ENCODE assay signal across 10 mouse cellular contexts in the genomic region with DNA sequence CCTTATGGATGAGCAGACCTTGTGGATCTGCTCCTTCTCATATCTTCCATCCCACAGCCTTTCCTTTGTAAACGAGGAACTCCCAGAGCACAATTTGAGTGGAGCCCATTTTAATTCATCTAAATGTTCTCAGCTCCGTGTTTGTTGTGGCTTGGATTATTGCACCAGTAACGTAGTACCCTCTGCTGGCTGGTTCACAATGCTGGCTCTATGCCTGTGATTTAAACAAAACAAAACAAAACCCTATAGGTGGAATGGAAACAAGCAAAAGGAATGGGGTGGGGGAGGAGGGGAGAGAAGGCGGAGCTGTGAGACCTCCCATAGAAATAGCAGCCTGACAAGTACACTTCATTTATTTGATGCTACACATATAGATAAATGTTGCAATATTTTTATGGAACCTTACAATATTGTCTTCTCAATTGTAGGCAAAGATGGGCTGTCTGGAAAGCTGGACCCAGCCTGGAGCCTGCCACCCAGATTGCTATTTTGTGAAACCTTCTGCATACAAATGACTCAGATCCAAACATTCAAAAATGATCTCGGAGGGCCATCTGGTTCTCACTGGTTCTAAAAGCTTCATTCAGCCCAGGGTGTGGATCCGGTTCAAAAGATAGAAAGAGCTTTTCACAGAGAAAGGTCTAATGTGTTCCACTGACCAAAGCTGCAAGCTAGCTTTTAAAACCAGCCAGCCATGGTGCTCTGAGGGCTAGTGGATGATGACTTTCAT.
A peak's percentile ranks its signal among the peaks of the same experiment; 100 is the strongest.
DNase-seq lines count a peak whose midpoint lies in the region; ATAC-seq and TF ChIP-seq lines count a peak whose summit lies in the region.
"Had no signal": no experiment of that assay in that cellular context is flagged by ENCODE, and none has a peak within 500 bp of the region (broad histone marks: within the 10 kb centered on the region; RNA-seq: fewer than 3 reads in every experiment).

No protein-coding gene starts in this region.

- DNase-seq in MN1 (ENCODE audit: low spot score) = peak; percentile 63
- peak; percentile 55 to 76 for DNase-seq in frontal cortex, adult 2 months (ENCODE audit: extremely low spot score in 1 of 2, low spot score in 1 of 2)
- DNase-seq in left cerebral cortex, postnatal 14 days (ENCODE audit: low spot score in 2 of 2) = peak; percentile 49 to 64
- no peak for DNase-seq in liver, postnatal 0 days
- DNase-seq in urinary bladder, postnatal 4 days (ENCODE audit: low spot score in 2 of 2) = no peak
- DNase-seq in heart, postnatal 14 days = no peak

- H3K4me3 ChIP-seq in forebrain, embryonic 12.5 days (replicated peaks) = no peak overlapping the region
- no peak overlapping the region for H3K4me3 ChIP-seq in forebrain, embryonic 13.5 days
- H3K4me3 ChIP-seq in liver, postnatal 0 days (ENCODE audit: low read depth, low read length) = no peak overlapping the region

- 0 out of 2 replicates have a peak overlapping the region, but pooled peaks have one; percentile 1 for H3K27ac ChIP-seq in forebrain, embryonic 12.5 days
- H3K27ac ChIP-seq in forebrain, embryonic 13.5 days = no peak overlapping the region
- H3K27ac ChIP-seq in liver, postnatal 0 days (ENCODE audit: low read depth) = no peak overlapping the region
- H3K27ac ChIP-seq: macrophage had no signal

- 52% methylated on average over 6 of the region's 6 CpGs for WGBS in forebrain, embryonic 12.5 days
- WGBS in forebrain, embryonic 13.5 days = 32% methylated on average over 6 of the region's 6 CpGs
- WGBS in liver, postnatal 0 days (ENCODE audit: insufficient replicate concordance) = 56% methylated on average over 6 of the region's 6 CpGs

- H3K4me1 ChIP-seq in forebrain, embryonic 12.5 days = peaks cover 33% of the 10 kb centered on the region
- peaks cover 29% of the 10 kb centered on the region for H3K4me1 ChIP-seq in forebrain, embryonic 13.5 days
- no peaks in the 10 kb centered on the region for H3K4me1 ChIP-seq in liver, postnatal 0 days (ENCODE audit: insufficient read depth)

- H3K9me3 ChIP-seq in forebrain, embryonic 12.5 days = no peaks in the 10 kb centered on the region
- no peaks in the 10 kb centered on the region for H3K9me3 ChIP-seq in forebrain, embryonic 13.5 days (replicated peaks)
- no peaks in the 10 kb centered on the region for H3K9me3 ChIP-seq in liver, postnatal 0 days (ENCODE audit: low read length)

- peaks cover 13% of the 10 kb centered on the region for H3K36me3 ChIP-seq in forebrain, embryonic 12.5 days (replicated peaks)
- H3K36me3 ChIP-seq in forebrain, embryonic 13.5 days (ENCODE audit: poor library complexity, severe bottlenecking) = peaks cover 34% of the 10 kb centered on the region
- no peaks in the 10 kb centered on the region for H3K36me3 ChIP-seq in liver, postnatal 0 days (replicated peaks; ENCODE audit: insufficient read depth, low read length)

- TF ChIP-seq CTCF in liver, postnatal 0 days (IDR thresholded peaks at IDR 0.05; ENCODE audit: low read depth) = no peak

- H3K9ac ChIP-seq in forebrain, embryonic 12.5 days = no peak overlapping the region
- no peak overlapping the region for H3K9ac ChIP-seq in forebrain, embryonic 13.5 days
- H3K9ac ChIP-seq in liver, postnatal 0 days (replicated peaks) = no peak overlapping the region

- no peak for ATAC-seq in forebrain, embryonic 12.5 days (ENCODE audit: low FRiP score)
- no peak; the same call in 1 of the 2 replicates for ATAC-seq in forebrain, embryonic 13.5 days
- ATAC-seq in liver, postnatal 0 days = no peak
- ATAC-seq: CD4-positive, CD25-positive, alpha-beta regulatory T cell, adult 4 months had no signal

- intact Hi-C loops in left cerebral cortex, postnatal 14 days (cut with DNase I) = no loop called here
- intact Hi-C loops in heart, postnatal 14 days (cut with DNase I) = loop anchor here (2.0 kb wide), 1 partner anchor 163 kb away; no protein-coding TSS in a partner anchor

- no peaks in the 10 kb centered on the region for H3K27me3 ChIP-seq in forebrain, embryonic 12.5 days
- no peaks in the 10 kb centered on the region for H3K27me3 ChIP-seq in forebrain, embryonic 13.5 days
- H3K27me3 ChIP-seq in liver, postnatal 0 days (ENCODE audit: insufficient read depth, low read length) = no peaks in the 10 kb centered on the region

- H3K4me2 ChIP-seq in forebrain, embryonic 12.5 days = no peak overlapping the region
- no peak overlapping the region for H3K4me2 ChIP-seq in forebrain, embryonic 13.5 days
- H3K4me2 ChIP-seq in liver, postnatal 0 days (ENCODE audit: low read depth, low read length) = no peak overlapping the region

- no peak for TF ChIP-seq EP300 in liver, postnatal 0 days (IDR thresholded peaks at IDR 0.05; ENCODE audit: low read depth)

Comparison
In these comparisons a context has a peak if more than half of its experiments do, and no peak if none do; other contexts are left out.
1. DNase-seq: peak in MN1 (single experiment), frontal cortex, adult 2 months (2 of 2) and left cerebral cortex, postnatal 14 days (2 of 2); none in liver, postnatal 0 days (single experiment), urinary bladder, postnatal 4 days (0 of 2) and heart, postnatal 14 days (0 of 2).